Mouse (Mus musculus): ENCODE data around the gene Syt1.

Syt1 gene

DNA sequence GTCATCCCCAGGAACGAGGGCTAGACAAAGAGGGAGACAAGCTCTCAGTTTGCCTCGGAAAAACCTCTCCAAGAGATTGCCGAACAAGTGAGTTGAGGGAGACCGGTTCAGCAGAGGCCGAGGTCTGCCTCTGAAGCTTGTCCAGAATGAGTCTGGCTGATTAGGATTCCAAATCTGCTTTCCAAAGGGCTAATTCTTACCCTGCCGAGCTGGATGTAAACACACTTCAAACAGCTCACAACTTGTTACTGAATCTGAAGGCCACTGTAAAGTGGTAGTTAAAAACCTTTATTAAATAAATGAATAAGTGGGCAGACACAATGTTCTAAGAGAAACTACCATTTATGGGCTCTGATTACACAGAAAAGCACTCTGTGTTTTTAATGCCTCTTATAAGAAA, 491.6 kb downstream of the Syt1 start:
- no peak for DNase-seq (ENCODE audit: low spot score)

DNA sequence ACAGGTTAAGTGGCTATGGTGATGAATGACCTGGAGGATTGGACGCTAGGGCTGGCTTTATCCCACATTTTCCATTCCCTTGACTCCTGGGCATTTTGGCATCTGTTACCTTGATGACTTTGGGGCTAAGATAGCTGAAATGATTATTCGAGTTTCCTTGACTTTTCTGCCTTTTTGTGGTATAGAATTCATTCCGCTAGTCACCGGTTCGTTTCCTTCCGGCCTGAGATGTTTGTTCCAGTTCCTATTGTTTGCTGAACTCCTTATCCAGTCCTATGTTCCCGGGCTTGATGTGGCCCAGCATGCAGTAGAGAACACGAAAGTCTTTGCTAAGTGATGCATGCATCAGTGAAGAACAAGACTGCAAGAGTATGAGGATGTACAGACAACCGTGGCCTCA, 493.7 kb downstream of the Syt1 start:
- DNase-seq (ENCODE audit: low spot score), result no peak

DNA sequence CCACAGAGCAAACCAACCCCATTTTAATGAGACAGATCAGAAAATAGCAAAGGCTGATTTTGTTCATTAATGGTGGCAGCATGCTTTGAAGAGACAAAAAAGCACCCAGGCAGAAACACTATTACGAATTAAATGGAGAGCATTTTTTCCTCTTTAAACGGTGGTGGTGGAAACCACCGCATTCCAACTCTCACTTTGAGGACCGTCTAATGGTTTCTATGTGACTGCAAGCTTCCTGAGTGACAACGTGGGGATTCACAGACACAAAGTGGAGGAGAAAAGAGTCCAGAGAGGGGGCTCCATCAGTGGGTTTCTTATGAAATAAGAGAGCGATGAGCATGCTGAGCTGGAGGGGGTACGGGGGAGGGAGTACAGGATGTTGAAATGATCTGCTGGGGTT, 496.1 kb downstream of the Syt1 start:
- DNase-seq (ENCODE audit: low spot score), result no peak

DNA sequence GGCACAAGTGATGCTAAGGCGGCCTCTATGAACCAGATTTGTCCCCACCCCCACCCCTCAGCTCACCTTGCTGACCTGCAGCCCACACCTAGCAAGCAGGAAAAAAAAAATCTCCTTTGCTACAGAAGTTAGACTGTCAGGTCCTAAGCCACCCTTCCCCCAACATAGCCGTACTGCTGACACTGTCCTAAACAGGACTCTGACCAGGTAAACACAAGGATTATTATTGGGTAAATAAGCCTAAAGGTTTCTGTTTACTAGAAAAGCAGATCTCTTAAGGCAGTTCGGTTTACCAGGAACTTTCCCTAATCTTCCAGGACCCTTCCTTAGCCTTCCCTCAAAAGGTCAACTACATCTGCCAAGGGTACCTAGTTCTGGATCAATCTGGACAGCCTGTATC, 501.2 kb downstream of the Syt1 start:
- no peak for DNase-seq (ENCODE audit: low spot score)

DNA sequence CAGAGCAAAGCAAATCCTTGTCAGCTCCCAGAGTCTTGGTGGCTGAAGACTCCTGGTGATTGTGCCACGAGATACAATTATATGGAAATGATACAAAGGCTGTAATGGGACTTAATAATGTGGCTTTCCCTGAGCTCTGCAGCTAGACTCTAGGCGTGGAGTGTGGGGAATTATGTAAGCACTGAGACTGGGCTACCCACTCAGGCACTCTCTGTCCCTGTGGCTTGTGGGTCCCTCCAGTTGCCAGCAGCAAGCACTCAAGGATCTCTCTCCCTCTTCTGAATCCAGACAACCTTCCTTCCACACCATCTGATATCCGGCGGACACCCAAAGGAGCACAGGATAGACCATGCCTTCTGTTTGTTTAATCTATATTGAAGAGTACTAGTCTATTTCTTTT, 503.9 kb downstream of the Syt1 start:
- no peak for DNase-seq (ENCODE audit: low spot score)

DNA sequence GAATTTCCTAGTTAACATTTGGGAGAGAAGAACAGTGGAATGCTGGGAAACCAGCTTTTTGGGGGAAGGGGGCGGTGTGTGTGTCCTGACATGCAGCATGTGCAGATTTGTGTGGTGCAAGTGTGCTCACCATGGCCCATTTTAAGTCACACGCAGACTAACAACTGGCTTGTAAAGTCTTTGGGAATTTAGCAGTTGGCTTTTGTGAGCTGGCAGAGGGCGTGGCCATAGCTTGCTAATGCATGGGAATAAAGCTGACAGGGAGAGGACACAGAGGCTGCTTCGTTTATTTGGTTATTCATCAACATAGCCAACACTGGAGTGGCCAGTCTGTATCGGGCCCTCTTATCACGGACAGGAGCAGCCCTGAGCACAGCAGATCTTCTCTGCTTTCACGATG, 505.9 kb downstream of the Syt1 start:
- no peak for DNase-seq (ENCODE audit: low spot score)

DNA sequence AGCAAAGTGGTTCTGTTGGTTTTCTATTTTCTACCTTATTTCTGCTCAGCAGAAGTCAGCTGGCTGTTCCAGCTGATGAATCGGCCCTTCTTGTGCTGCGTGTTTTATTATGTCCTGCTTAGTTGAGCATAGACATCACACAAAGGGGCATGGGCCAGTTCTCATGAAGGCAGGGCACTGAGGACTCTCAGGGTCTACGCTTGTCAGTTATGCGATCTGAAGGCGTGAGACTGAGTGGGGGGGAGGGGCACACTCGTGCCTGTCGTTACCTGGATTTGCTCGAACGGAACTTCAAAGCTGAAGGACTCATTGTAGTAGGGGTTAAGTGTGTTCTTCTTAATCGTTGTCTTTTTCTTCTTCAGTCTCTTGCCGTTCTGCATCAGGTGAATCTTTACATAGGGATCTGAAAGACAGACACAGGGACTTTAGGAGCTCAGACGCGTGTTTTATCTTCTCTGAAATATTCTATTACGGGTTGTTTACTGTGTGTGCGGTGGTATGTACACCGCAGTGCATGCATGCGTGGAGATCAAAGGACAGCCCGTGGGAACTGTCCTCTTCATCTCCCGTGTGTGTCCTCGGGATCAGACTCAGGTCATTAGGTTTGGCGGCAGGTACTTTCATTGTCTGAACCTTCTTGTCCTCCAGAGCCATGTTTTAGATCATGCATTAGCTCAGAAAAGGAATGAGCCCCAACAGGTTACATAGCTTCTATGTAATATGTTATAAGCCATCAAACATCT, 506.5 kb downstream of the Syt1 start:
- no peak for DNase-seq (ENCODE audit: low spot score)

DNA sequence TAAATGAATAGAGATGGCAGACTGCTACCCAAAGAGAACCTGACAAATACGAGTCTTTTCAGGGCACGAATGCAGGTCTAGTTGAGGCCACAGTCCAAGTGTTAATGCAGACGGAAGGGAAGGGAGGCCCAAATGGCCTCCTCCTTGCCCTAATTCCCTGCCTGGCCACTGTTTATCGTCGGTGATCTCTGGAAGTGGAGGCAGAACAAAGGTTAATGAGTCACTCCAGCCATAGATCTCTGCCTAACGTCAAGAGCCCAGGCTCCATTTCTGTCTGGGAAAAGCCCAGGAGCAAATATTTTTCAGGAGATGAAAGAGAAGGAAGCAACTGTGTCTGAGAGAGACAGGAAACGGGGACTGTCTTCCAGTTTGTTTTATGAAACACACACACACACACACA, 520.6 kb downstream of the Syt1 start:
- DNase-seq (ENCODE audit: low spot score), result no peak

DNA sequence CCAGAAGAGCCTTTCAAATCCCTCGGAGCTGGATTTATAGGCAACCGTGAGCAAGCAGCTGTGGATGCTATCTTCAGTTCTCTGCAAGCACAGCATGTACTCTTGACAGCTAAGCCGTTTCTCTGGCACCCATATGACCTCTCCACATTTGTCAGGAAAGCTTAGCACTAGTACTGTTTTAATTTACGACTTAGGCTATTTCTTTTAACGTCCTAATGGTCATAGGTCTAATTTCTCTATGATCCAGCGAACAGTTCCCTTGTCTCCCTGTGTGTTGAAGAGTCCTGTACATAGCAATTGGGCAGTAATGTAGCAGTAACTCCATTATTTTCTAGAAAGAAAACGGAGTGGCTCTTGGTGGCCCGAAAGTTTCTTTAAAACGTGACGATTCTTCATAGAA, 526.8 kb downstream of the Syt1 start:
- no peak for DNase-seq (ENCODE audit: low spot score)

DNA sequence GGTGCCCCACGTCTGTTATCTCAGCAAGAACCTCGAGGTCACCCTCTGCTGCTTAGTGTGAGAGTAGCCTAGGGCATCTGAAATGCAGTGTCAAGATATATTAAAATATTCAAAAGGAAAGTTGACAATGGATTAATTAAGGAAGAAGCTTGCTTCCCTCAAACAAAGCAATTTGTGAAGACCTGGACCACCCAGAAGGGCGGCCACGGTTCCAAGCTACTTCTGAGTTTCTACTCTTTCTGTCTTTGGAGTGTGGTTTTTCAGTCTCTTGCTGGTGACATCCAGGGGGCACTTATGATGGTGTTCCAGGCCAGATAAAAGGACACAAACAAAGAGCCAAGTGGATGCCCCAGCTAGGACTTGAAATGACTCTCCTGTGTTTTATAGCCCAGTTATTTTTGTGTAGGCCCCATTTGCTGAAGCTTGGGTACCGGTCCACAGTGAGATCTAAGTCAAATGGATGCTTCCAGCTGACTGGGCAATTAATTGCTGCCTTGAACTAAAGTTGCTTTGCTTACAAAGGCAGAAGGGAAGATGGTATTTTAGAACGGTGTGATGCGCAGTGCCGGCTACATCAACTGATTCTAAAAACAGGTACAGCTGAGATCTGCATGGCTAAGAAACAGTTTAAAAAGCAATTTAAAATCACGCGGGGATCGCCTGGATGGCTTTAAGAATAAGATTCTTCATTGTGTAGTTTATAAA, 530.5 kb downstream of the Syt1 start:
- no peak for DNase-seq (ENCODE audit: low spot score)

DNA sequence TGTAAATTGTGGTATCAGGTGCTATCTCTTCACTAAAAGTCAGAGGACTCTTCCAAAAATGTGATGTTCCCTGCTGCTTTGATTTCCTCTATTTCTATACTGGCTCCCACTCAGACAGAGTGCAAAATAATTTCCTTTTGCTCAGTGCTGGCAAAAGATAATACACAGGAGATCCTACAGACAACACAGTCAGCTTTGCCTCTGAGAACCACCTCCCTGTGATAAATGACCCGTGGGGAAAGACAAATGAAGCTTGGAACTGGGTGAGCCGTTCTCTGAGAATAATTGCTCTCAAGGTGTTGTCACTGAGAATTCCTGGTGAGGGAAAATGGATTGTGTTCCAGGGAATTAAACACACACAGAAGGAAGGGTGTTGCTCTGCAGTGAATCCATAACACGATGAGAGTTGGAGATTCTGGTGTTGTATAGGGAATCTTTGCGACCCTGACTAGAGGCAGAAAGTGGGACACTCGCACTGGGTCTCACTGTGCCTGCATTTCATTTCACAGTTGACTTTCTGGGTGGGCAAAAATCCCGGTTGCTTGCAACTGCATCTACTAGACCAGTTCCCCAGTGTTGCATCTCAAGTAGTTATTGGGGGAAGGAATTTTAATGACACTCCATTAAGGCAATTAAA, 540.3 kb downstream of the Syt1 start:
- no peak for DNase-seq (ENCODE audit: low spot score)

DNA sequence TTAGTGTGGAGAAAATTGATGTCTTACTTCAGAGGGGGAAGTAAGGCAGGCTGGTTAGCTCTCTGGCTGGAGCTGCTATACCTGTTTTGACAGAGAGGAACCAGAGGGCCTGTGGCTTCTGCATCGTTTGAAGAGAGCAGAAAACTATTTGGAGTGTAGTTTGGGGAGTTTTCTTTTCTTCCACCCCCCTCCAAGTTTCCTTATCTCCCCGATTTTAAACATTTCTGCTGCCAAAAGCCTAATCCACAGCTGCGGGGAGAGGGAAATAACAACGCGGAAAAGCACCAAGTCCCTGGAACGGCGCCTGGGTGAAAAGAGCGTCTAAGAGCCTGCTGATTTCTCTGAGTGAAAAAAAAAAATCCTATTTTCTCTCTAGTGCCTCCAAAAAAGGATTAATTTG, 544.2 kb downstream of the Syt1 start:
- no peak for DNase-seq (ENCODE audit: low spot score)

DNA sequence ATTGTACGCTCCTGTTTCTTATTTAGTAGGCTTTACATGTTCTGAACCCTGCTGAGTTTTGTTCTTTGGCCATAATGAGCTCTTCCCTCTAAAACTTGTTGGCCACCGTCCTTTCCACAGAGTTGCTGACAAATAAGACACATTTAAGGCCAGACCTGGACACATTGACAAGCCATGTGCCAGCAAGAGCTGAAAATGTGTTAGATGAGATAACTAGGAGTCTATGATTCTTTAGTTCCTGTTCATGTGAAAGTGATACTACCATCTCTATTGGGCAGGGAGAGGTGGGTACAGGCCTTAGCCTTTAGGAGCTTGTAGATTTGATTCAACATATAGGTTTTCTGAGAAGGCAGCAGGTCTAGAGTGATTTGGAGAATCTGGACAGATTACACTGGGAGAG, 548.9 kb downstream of the Syt1 start:
- DNase-seq (ENCODE audit: low spot score), result no peak

DNA sequence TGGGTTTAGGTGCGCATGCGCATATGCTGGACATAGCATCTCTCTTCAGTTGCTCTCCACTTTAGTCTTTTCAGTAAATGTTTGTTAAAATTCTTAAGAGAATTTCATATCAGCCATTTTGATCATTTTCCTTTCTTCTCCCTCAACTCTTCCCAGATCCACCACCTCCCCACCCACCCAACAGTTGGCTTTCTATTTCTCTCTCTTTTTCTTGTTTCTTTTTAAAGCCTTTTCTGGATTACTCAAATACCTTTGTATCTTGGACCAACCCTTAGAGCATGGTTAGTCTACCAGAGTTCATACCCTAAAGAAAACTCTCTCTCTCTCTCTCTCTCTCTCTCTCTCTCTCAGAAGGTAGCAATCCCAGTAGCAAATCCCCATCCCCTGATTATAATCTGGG, 553.7 kb downstream of the Syt1 start:
- no peak for DNase-seq (ENCODE audit: low spot score)

DNA sequence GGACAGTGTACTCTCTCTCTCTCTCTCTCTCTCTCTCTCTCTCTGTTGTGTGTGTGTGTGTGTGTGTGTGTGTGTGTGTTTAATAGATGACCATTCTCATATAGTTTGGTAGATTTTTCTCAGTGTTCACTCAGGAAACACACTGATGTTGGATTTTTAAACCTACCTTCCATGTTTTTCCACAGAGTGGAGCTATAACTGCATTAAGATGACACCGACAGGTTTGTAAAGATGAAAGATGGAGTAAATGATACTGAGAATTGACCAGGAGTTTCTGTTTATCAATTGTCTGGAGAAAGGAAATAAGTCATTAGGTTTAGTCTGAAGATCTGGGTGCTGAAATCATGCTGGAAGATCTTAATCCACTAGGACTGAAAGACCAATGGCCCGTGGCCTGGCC, 554.9 kb downstream of the Syt1 start:
- DNase-seq (ENCODE audit: low spot score), result no peak

DNA sequence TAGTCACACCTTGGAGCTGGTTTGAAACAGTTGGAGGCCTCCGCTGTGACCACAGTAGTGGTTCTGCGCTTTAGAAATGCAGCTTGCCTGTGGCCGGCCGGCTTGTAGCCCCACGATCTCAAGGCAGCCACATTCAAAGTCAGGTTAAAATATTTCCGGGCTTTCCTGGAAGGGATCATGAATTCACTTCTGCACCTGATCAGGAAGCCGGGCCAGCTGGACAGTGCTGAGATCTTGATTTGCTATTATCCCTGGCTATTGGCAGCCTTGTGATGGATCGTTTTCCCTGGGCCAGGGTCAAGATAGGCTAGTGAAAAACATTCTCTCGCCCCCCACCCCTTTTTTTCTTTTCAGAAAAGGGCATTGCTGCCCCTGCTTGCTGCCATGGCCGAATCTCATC, 555.6 kb downstream of the Syt1 start:
- no peak for DNase-seq (ENCODE audit: low spot score)

DNA sequence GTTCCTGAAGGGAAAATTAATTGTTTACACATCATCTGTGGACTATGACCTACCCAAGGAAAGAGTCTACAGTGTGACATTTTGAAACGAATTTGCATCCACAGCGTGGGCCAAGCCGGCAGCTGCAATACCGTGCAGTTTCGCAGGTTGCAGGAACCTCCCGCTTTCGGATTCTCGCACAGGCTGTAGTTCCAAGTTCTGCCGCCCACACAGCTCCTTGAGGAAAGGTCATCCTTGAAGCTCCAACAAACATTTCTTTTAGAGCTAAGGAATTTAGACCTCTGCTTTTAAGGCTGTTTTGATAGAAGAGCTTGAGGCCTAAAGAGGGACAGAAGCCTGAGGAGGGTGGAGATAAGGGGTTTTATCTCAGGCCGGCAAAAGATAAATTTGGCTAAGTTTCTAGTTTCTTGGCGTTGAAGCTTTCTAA, 556.1 kb downstream of the Syt1 start:
- DNase-seq (ENCODE audit: low spot score), result no peak

DNA sequence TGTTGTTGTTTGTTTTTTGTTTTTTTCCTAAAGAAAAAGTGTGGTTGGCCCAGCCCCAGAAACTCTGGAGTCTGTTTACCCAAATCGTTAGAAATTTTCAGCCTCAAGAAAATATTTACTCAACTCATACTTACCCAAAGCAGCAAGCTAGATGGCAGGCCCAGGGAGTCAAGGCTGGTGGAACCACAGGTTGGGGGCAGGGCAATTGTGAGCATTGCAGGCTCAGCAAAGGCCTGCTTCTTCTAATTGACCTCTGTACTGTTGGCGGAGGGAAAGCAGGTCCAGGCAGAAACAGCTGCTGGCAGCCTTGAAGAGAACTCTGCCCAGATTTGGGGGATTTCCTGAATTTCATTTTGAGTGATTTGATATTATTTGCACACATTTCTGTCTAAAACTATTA, 557.2 kb downstream of the Syt1 start:
- DNase-seq (ENCODE audit: low spot score), result no peak

DNA sequence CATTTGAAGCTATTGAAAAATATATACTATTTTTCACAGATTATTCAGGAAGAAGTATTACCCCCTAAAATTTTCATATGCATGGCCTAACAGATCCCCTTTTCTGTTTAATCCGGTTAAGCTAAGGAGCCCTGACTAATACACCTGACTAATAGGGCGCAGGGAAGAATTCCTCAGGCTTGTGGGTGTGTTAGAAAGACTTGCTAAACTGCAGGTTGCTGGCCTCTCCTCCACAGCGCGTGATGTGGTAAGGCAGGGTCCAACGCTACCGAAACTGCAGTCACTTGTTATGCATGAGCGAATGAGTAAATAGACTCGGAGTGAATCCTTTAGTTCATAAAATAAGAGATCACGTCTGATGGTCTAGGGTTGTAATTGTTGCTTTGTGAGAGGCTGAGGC, 558.4 kb downstream of the Syt1 start:
- no peak for DNase-seq (ENCODE audit: low spot score)

DNA sequence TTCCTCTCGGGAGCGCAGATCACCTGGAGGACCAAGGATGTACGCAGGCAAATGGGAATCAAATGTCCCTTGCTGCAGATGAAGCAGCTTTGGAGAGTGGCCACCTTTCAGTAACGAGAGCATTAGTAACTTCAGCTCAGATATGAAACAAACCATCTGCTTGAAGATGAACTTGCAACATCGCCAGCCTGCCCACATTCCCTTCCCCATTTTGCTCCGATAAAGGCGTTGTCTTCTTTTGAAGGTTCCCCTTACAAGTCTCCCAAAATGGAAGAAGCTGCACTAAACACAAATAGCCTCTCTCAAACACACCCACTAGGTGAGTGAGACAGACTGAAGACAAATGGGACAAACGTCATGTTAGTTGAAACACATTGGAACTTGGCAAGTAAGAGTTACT, 559.3 kb downstream of the Syt1 start:
- DNase-seq (ENCODE audit: low spot score), result no peak

DNA sequence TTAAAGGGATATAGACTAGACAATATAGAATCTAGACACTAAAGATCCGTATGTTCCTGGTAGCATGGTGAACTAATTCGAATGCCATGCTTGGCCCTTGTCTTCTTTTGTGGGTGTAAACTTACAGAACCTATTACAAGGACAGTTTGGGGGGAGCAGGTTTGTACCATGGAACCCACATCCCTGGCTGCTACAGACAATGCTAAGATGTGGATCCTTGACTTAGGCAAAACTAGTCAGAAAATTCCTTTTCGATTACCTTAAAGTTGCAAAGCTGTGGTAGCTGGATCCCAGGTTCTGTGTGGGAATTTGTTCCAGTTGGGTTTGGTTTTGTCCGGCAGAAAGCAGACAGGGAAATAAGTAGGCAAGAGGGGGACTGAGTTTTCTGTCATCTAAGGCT, 560.4 kb downstream of the Syt1 start:
- DNase-seq (ENCODE audit: low spot score), result no peak

DNA sequence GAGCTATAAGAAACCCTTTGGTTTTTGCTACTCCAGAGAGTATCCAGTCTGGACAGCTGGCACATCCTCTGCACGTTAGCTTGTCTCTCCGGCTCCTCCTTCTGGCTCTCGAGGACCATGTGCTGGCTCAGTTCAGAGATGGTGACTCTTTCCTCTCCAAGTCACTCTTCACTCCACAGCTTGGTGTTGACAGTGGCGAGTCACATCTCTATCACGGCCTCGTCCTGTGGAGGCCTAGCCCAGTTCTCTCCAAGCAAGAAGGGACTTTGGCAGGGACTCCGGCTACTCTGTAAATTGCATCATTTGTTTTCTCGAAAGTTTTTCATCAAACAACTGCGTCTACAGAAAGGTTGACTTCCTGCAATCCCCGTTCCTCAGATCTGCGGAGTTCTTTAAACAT, 562.4 kb downstream of the Syt1 start:
- no peak for DNase-seq (ENCODE audit: low spot score)

Measured in ovary, postnatal 14 days (tissue).